Mouse (Mus musculus): ENCODE data around the gene Borcs8. TPM values are rescaled to one million over a fixed set of nuclear protein-coding genes. Genes with fewer than 3 reads are reported as not detected.

Gene Borcs8
- polyA plus RNA-seq, 1 experiment from 2014 or later, result 23.4 TPM

DNA sequence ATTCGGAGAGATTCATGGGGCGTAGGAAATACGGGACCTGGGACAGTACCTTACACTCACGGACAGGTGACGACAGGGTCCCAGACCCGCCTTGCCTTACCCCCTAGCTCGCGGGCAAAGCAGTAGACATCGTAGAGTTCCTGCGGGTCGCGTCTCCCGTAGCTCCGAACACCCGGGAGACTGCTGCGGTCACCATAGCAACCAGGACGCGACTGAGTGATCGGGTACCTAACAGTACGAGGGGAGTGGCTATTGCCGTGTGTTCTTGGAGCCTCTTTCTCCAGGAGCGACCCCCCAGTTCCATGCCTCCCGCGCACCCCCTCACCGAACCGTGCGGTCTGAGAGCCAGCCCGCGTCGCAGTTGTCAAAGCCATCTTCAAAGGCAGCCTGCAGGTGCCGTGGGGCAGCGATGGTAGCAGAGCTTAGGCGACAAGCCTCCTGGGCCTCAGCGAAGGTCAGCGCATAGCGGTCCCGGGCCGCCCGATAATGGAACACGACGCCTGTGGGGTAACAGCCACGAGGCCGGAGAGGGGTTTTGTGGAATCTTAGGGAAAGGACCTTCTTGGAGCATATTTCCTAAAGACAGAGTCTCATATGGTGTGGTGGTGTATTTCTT, 26.8 kb upstream of the Borcs8 start:
- Histone ChIP-seq H3K36me3 (ENCODE audit: control insufficient read depth, insufficient read depth) (no peaks in the 10 kb centered on the region), H3K27ac (ENCODE audit: low read length) (no peak overlapping the region), H3K9ac (ENCODE audit: low read depth, low read length) (no peak overlapping the region), H3K9me3 (replicated peaks; ENCODE audit: control insufficient read depth, low read length) (no peaks in the 10 kb centered on the region), H3K4me2 (ENCODE audit: low read depth, low read length) (no peak overlapping the region), H3K4me1 (ENCODE audit: control insufficient read depth, low read depth, low read length) (no peaks in the 10 kb centered on the region), H3K4me3 (ENCODE audit: low read depth, low read length) (no peak overlapping the region), H3K27me3 (ENCODE audit: control insufficient read depth, insufficient read depth, low read depth, low read length) (peaks cover 60% of the 10 kb centered on the region)
- WGBS (ENCODE audit: insufficient replicate concordance), result 9% methylated on average over 43 of the region's 43 CpGs
- ATAC-seq (ENCODE audit: low read depth), result no peak

DNA sequence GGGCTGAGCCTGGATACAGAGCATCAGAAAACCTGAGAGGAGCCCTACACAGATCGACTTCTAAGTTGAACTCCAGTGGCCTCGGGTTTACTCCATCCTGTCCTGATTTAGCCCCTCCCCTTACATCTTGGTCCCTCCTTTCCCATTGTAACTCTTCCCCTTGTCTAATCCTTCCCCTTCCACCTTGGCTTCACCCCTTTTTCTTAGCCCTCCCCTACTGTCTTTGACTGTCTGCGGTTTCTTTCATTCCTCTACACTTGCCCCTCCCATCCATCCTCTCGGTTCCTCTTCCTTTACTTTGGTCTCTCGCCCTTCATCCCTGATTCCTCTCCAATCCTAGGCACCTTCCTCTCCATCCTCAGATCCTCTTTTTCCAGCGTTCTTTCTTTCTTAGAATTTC, 24.8 kb upstream of the Borcs8 start:
- Histone ChIP-seq H3K9ac (ENCODE audit: low read depth, low read length) (no peak overlapping the region), H3K4me3 (ENCODE audit: low read depth, low read length) (no peak overlapping the region), H3K36me3 (ENCODE audit: control insufficient read depth, insufficient read depth) (no peaks in the 10 kb centered on the region), H3K4me1 (ENCODE audit: control insufficient read depth, low read depth, low read length) (no peaks in the 10 kb centered on the region), H3K27me3 (ENCODE audit: control insufficient read depth, insufficient read depth, low read depth, low read length) (peaks cover 80% of the 10 kb centered on the region), H3K27ac (ENCODE audit: low read length) (no peak overlapping the region), H3K4me2 (ENCODE audit: low read depth, low read length) (no peak overlapping the region), H3K9me3 (replicated peaks; ENCODE audit: control insufficient read depth, low read length) (no peaks in the 10 kb centered on the region)
- 15% methylated on average over 6 of the region's 6 CpGs for WGBS (ENCODE audit: insufficient replicate concordance)
- ATAC-seq (ENCODE audit: low read depth), result no peak

DNA sequence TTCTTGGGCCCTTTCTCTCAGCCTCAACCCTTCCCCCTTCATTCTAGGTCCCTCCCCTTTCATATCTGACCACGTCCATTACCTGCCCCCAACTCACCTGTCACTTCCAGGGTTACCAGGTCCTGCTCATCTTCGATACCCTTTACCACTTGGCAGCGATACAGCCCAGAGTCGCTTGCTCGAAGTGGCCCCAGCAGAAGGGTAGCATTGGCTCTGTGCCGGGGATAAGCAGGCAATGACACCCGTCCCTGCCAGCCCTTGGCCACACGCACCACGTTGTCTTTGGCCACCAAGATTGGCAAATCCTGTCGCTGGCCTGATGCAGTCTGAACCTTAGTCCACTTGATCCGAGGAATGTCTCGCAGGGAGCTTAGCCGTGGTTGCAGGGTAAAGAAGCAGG, 24.4 kb upstream of the Borcs8 start:
- no peak overlapping the region for H3K9ac ChIP-seq (ENCODE audit: low read depth, low read length)
- no peak overlapping the region for H3K4me3 ChIP-seq (ENCODE audit: low read depth, low read length)
- H3K27me3 ChIP-seq (ENCODE audit: control insufficient read depth, insufficient read depth, low read depth, low read length), result peaks cover 84% of the 10 kb centered on the region
- H3K4me2 ChIP-seq (ENCODE audit: low read depth, low read length), result no peak overlapping the region
- no peaks in the 10 kb centered on the region for H3K36me3 ChIP-seq (ENCODE audit: control insufficient read depth, insufficient read depth)
- H3K9me3 ChIP-seq (replicated peaks; ENCODE audit: control insufficient read depth, low read length), result no peaks in the 10 kb centered on the region
- H3K4me1 ChIP-seq (ENCODE audit: control insufficient read depth, low read depth, low read length), result no peaks in the 10 kb centered on the region
- H3K27ac ChIP-seq (ENCODE audit: low read length), result no peak overlapping the region
- 54% methylated on average over 13 of the region's 13 CpGs for WGBS (ENCODE audit: insufficient replicate concordance)
- no peak for ATAC-seq (ENCODE audit: low read depth)

DNA sequence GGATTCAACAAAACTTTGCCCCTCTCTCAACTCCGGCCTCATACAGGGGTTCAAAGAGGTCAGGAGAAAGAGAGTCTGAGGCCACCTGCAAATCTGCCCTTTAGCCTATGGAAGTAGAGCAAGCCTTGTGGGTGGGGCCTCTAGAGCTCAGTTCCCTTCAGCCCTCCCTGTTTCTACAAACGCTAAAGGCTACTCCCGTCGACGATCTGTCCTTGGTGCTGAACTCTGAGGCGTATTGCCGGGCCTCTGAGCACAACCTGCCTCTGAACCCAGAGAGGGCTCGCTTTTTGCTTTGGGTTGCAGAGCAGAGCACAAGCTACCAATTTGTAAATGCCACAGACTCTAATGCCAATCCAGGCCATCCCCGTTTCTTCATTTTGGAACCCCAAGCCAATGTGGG, 21.7 kb upstream of the Borcs8 start:
- no peak overlapping the region for H3K9ac ChIP-seq (ENCODE audit: low read depth, low read length)
- no peak for ATAC-seq (ENCODE audit: low read depth)
- no peaks in the 10 kb centered on the region for H3K4me1 ChIP-seq (ENCODE audit: control insufficient read depth, low read depth, low read length)
- H3K36me3 ChIP-seq (ENCODE audit: control insufficient read depth, insufficient read depth), result no peaks in the 10 kb centered on the region
- WGBS (ENCODE audit: insufficient replicate concordance), result 6% methylated on average over 9 of the region's 9 CpGs
- no peak overlapping the region for H3K27ac ChIP-seq (ENCODE audit: low read length)
- no peaks in the 10 kb centered on the region for H3K9me3 ChIP-seq (replicated peaks; ENCODE audit: control insufficient read depth, low read length)
- no peak overlapping the region for H3K4me2 ChIP-seq (ENCODE audit: low read depth, low read length)
- peaks cover 84% of the 10 kb centered on the region for H3K27me3 ChIP-seq (ENCODE audit: control insufficient read depth, insufficient read depth, low read depth, low read length)
- H3K4me3 ChIP-seq (ENCODE audit: low read depth, low read length), result no peak overlapping the region

DNA sequence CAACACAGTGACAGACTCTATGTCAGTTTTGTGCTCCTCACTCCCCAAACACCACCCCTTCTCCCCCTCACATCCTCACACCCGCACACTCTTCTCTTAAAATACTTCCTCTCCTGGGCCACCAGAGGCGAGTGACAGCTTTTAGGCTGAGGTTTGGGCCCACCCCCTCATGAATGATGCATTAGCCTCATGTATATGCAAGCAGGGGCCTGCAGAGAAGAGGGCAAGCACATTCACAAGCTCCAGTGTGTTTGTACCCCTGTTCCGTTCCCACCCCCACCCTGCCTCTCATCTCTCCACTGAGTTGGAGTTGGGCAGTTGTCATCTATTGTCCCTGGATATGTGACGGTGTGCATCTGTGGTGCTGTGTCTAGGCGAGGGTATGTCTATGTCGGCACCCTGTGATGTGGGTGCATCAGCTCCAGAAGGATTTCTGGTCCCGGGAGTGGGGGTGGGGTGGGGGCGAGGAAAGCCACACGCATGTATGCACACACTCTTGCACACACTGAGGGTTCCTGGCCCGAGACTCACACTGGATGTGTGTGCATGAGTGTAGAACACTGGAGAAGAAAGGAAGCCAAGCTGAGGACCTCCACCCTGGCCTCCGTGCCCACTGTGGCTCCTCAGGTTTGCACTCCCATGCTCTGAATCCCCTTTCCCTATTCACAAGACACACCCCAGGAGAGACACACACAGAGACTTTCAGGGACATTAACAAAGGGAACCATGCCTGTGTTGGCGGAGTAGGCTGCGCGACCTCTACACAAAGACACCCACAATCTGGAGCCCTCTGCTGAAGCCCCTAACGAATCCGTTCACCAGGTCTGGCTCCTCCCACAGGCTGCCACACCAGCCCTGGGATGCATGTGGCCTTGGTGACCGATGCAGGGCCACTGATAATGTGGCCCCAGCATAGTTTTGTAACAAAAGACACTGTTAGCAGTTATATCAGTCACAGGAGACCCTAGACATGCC, 20.3 kb upstream of the Borcs8 start:
- WGBS (ENCODE audit: insufficient replicate concordance), result 10% methylated on average over 17 of the region's 17 CpGs
- H3K27ac ChIP-seq (ENCODE audit: low read length), result no peak overlapping the region
- no peaks in the 10 kb centered on the region for H3K9me3 ChIP-seq (replicated peaks; ENCODE audit: control insufficient read depth, low read length)
- peaks cover 77% of the 10 kb centered on the region for H3K27me3 ChIP-seq (ENCODE audit: control insufficient read depth, insufficient read depth, low read depth, low read length)
- H3K4me2 ChIP-seq (ENCODE audit: low read depth, low read length), result no peak overlapping the region
- no peak overlapping the region for H3K4me3 ChIP-seq (ENCODE audit: low read depth, low read length)
- H3K36me3 ChIP-seq (ENCODE audit: control insufficient read depth, insufficient read depth), result no peaks in the 10 kb centered on the region
- no peak overlapping the region for H3K9ac ChIP-seq (ENCODE audit: low read depth, low read length)
- no peaks in the 10 kb centered on the region for H3K4me1 ChIP-seq (ENCODE audit: control insufficient read depth, low read depth, low read length)
- ATAC-seq (ENCODE audit: low read depth), result no peak

DNA sequence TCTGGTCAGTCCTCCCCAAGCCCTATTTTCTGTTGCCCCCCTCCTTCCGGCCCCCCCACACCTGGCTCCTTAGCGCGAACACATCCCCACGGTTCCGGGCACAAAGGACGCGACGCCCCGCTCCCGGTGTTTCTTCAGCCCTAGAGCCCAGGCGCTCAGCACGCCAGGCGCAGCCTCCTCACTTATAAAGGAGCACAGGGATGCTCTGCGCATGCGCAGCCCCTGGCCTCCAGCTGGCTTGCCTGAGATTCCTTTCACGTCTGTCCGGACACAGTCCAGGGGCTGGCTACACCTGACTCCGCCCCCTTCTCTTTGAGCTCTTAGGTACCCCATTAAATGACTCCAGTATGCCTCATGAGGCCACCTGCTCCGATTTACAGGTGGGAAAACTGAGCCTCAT, 18.6 kb upstream of the Borcs8 start, which contains the start of gene Ncan:
Ncan (minus strand) TSS at position 207 of the 400 bp plus-strand sequence.
- H3K4me3 ChIP-seq (ENCODE audit: low read depth, low read length), result no peak within 1 kb of the TSS
- no peak for ATAC-seq (ENCODE audit: low read depth)
- peaks cover 67% of the 10 kb centered on the region for H3K27me3 ChIP-seq (ENCODE audit: control insufficient read depth, insufficient read depth, low read depth, low read length)

DNA sequence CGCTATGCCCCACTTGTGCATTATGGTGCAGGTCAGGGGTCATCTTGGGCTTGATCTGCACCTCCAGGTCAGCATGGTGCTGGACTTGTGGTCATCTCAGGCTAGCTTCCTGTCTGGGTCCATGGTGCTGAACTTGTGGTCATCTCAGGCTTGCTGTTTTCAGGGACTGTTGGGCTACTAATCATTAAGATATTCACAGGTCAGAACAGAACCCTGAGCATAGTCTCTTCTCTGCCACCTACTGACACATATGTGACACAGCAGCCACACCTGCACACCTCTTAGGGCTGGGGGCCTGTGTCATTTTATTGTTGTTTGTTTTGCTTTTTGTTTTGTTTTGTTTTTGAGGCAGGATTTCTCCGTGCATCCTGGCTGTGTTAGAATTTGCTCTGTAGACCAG, 16.4 kb upstream of the Borcs8 start:
- ATAC-seq (ENCODE audit: low read depth), result no peak
- Histone ChIP-seq H3K9me3 (replicated peaks; ENCODE audit: control insufficient read depth, low read length) (no peaks in the 10 kb centered on the region), H3K27ac (ENCODE audit: low read length) (no peak overlapping the region), H3K4me2 (ENCODE audit: low read depth, low read length) (no peak overlapping the region), H3K27me3 (ENCODE audit: control insufficient read depth, insufficient read depth, low read depth, low read length) (peaks cover 53% of the 10 kb centered on the region), H3K9ac (ENCODE audit: low read depth, low read length) (no peak overlapping the region), H3K4me3 (ENCODE audit: low read depth, low read length) (no peak overlapping the region), H3K4me1 (ENCODE audit: control insufficient read depth, low read depth, low read length) (no peaks in the 10 kb centered on the region), H3K36me3 (ENCODE audit: control insufficient read depth, insufficient read depth) (no peaks in the 10 kb centered on the region)
- WGBS (ENCODE audit: insufficient replicate concordance), result 45% methylated on average over 2 of the region's 2 CpGs

More for the DNA sequence above, 18.6 kb upstream of the Borcs8 start, which contains the start of gene Ncan:
- Histone ChIP-seq H3K9me3 (replicated peaks; ENCODE audit: control insufficient read depth, low read length) (no peaks in the 10 kb centered on the region), H3K9ac (ENCODE audit: low read depth, low read length) (no peak within 1 kb of the TSS), H3K27ac (ENCODE audit: low read length) (no peak within 1 kb of the TSS), H3K4me1 (ENCODE audit: control insufficient read depth, low read depth, low read length) (no peaks in the 10 kb centered on the region), H3K4me2 (ENCODE audit: low read depth, low read length) (no peak within 1 kb of the TSS), H3K36me3 (ENCODE audit: control insufficient read depth, insufficient read depth) (no peaks in the 10 kb centered on the region)
- 2% methylated on average over 19 of the region's 19 CpGs for WGBS (ENCODE audit: insufficient replicate concordance)

DNA sequence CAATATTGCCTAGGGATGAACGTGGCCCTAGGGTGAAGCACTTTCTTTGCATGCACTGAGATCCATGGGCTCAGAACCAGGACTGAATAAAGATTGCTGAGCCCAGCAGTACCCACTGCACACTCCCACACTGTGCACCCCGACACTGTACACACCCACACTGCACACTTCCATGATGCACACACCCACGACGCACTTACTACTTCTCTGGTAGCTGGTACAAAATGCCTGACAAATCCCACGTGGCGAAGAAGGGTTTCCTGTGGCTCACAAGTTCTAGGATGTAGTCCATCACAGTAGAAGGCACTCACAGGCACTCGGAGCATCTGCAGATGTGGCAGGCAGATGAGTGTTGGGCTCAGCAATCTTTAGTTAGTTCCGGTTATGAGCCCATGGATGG, 14.3 kb upstream of the Borcs8 start:
- Histone ChIP-seq H3K4me1 (ENCODE audit: control insufficient read depth, low read depth, low read length) (no peaks in the 10 kb centered on the region; the same call in 1 of the 2 replicates), H3K36me3 (ENCODE audit: control insufficient read depth, insufficient read depth) (no peaks in the 10 kb centered on the region), H3K9ac (ENCODE audit: low read depth, low read length) (no peak overlapping the region), H3K9me3 (replicated peaks; ENCODE audit: control insufficient read depth, low read length) (no peaks in the 10 kb centered on the region), H3K4me3 (ENCODE audit: low read depth, low read length) (no peak overlapping the region), H3K27ac (ENCODE audit: low read length) (no peak overlapping the region), H3K4me2 (ENCODE audit: low read depth, low read length) (no peak overlapping the region), H3K27me3 (ENCODE audit: control insufficient read depth, insufficient read depth, low read depth, low read length) (peaks cover 31% of the 10 kb centered on the region)
- ATAC-seq (ENCODE audit: low read depth), result no peak
- WGBS (ENCODE audit: insufficient replicate concordance), result 51% methylated on average over 8 of the region's 8 CpGs

DNA sequence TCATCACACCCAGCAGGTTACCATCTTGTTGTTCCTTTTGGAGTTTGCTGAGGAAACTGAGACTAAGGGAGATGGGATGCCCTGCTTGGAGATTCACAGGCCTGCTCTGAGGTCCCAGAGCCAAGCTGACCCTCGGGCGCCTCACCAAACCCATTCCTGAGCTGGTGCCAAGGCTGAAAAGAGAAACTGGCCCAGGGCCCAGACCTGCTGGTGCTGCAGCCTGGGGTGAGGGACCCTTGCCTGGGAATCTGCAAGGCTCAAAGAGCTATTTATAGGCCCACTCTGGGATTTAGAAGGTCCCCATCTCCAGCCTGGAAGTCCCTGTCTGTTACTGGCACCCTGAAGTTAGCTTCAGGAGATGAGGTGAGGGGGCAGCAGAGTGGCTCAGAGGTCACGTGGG, 10.9 kb upstream of the Borcs8 start:
- no peak overlapping the region for H3K4me3 ChIP-seq (ENCODE audit: low read depth, low read length)
- peaks cover 18% of the 10 kb centered on the region for H3K4me1 ChIP-seq (ENCODE audit: control insufficient read depth, low read depth, low read length)
- no peak overlapping the region for H3K9ac ChIP-seq (ENCODE audit: low read depth, low read length)
- no peak for ATAC-seq (ENCODE audit: low read depth)
- WGBS (ENCODE audit: insufficient replicate concordance), result 53% methylated on average over 3 of the region's 3 CpGs
- H3K27ac ChIP-seq (ENCODE audit: low read length), result no peak overlapping the region
- no peak overlapping the region for H3K4me2 ChIP-seq (ENCODE audit: low read depth, low read length)
- H3K36me3 ChIP-seq (ENCODE audit: control insufficient read depth, insufficient read depth), result 0 out of 2 replicates have a peak, but pooled peaks cover 4% of the 10 kb centered on the region
- H3K27me3 ChIP-seq (ENCODE audit: control insufficient read depth, insufficient read depth, low read depth, low read length), result peaks cover 5% of the 10 kb centered on the region; the same call in 1 of the 2 replicates
- H3K9me3 ChIP-seq (replicated peaks; ENCODE audit: control insufficient read depth, low read length), result no peaks in the 10 kb centered on the region

Data from liver, embryonic 16.5 days (tissue).